Mouse (Mus musculus): ENCODE measurements around the gene Mat2a. TPM values are rescaled to one million over a fixed set of nuclear protein-coding genes. Genes with fewer than 3 reads are reported as not detected.
"Not testable (repeated sequence)": the region's sequence is repeated elsewhere in the genome, so short reads cannot be mapped to it uniquely, and the experiment has no call there.

Gene Mat2a
- polyA plus RNA-seq, 1 experiment from 2014 or later: 265 TPM

GRCm38 (mm10) chr6:72479645-72480421 is 40.5 kb upstream of the Mat2a start:
- Histone ChIP-seq H3K27me3 (ENCODE audit: control insufficient read depth, insufficient read depth, low read length) (no peaks in the 10 kb centered on the region), H3K4me1 (ENCODE audit: control insufficient read depth in 2 of 2, insufficient read depth in 2 of 2, low read length in 2 of 2) (no peaks in the 10 kb centered on the region), H3K4me3 (ENCODE audit: control insufficient read depth in 1 of 2, insufficient read depth in 1 of 2, low read depth in 1 of 2, low read length in 2 of 2) (no peak overlapping the region), H3K4me2 (ENCODE audit: low read length) (no peak overlapping the region), H3K9me3 (ENCODE audit: control insufficient read depth, low read length) (0 out of 2 replicates have a peak, but pooled peaks cover 5% of the 10 kb centered on the region), H3K9ac (ENCODE audit: low read length) (no peak overlapping the region), H3K36me3 (ENCODE audit: control insufficient read depth, insufficient read depth, low read length) (no peaks in the 10 kb centered on the region), H3K27ac (replicated peaks in 1 of 2; ENCODE audit: control insufficient read depth in 1 of 2, insufficient read depth in 1 of 2, low read depth in 2 of 2, low read length in 2 of 2) (no peak overlapping the region)
- 72% methylated on average over 12 of the region's 12 CpGs for whole genome bisulfite sequencing
- no peak for ATAC-seq (ENCODE audit: insufficient number of reproducible peaks, insufficient read depth, low FRiP score, low read depth)

- not testable (repeated sequence) for H3K9ac ChIP-seq (ENCODE audit: low read length); H3K4me3 ChIP-seq (ENCODE audit: control insufficient read depth in 1 of 2, insufficient read depth in 1 of 2, low read depth in 1 of 2, low read length in 2 of 2); H3K9me3 ChIP-seq (ENCODE audit: control insufficient read depth, low read length); H3K27me3 ChIP-seq (ENCODE audit: control insufficient read depth, insufficient read depth, low read length); ATAC-seq (ENCODE audit: insufficient number of reproducible peaks, insufficient read depth, low FRiP score, low read depth); H3K27ac ChIP-seq (replicated peaks in 1 of 2; ENCODE audit: control insufficient read depth in 1 of 2, insufficient read depth in 1 of 2, low read depth in 2 of 2, low read length in 2 of 2); H3K4me2 ChIP-seq (ENCODE audit: low read length); H3K4me1 ChIP-seq (ENCODE audit: control insufficient read depth in 2 of 2, insufficient read depth in 2 of 2, low read length in 2 of 2); H3K36me3 ChIP-seq (ENCODE audit: control insufficient read depth, insufficient read depth, low read length)
- 85% methylated on average over 1 of the region's 3 CpGs for WGBS
Observed at GRCm38 (mm10) chr6:72478691-72479090, 39.3 kb upstream of the Mat2a start.

GRCm38 (mm10) chr6:72477621-72478020 is 38.3 kb upstream of the Mat2a start:
- Histone ChIP-seq H3K36me3 (ENCODE audit: control insufficient read depth, insufficient read depth, low read length) (no peaks in the 10 kb centered on the region), H3K4me3 (ENCODE audit: control insufficient read depth in 1 of 2, insufficient read depth in 1 of 2, low read depth in 1 of 2, low read length in 2 of 2) (no peak overlapping the region), H3K4me2 (ENCODE audit: low read length) (no peak overlapping the region), H3K9me3 (ENCODE audit: control insufficient read depth, low read length) (0 out of 2 replicates have a peak, but pooled peaks cover 5% of the 10 kb centered on the region), H3K4me1 (ENCODE audit: control insufficient read depth in 2 of 2, insufficient read depth in 2 of 2, low read length in 2 of 2) (no peaks in the 10 kb centered on the region), H3K27me3 (ENCODE audit: control insufficient read depth, insufficient read depth, low read length) (no peaks in the 10 kb centered on the region), H3K27ac (replicated peaks in 1 of 2; ENCODE audit: control insufficient read depth in 1 of 2, insufficient read depth in 1 of 2, low read depth in 2 of 2, low read length in 2 of 2) (no peak overlapping the region), H3K9ac (ENCODE audit: low read length) (no peak overlapping the region)
- WGBS: 85% methylated on average over 3 of the region's 3 CpGs
- no peak for ATAC-seq (ENCODE audit: insufficient number of reproducible peaks, insufficient read depth, low FRiP score, low read depth)

GRCm38 (mm10) chr6:72476836-72477235 is 37.5 kb upstream of the Mat2a start:
- WGBS: 92% methylated on average over 5 of the region's 5 CpGs
- H3K9ac ChIP-seq (ENCODE audit: low read length): no peak overlapping the region
- H3K4me1 ChIP-seq (ENCODE audit: control insufficient read depth in 2 of 2, insufficient read depth in 2 of 2, low read length in 2 of 2): no peaks in the 10 kb centered on the region
- no peak overlapping the region for H3K27ac ChIP-seq (replicated peaks in 1 of 2; ENCODE audit: control insufficient read depth in 1 of 2, insufficient read depth in 1 of 2, low read depth in 2 of 2, low read length in 2 of 2)
- no peaks in the 10 kb centered on the region for H3K36me3 ChIP-seq (ENCODE audit: control insufficient read depth, insufficient read depth, low read length)
- no peak for ATAC-seq (ENCODE audit: insufficient number of reproducible peaks, insufficient read depth, low FRiP score, low read depth)
- no peak overlapping the region for H3K4me2 ChIP-seq (ENCODE audit: low read length)
- no peaks in the 10 kb centered on the region for H3K27me3 ChIP-seq (ENCODE audit: control insufficient read depth, insufficient read depth, low read length)
- 0 out of 2 replicates have a peak, but pooled peaks cover 5% of the 10 kb centered on the region for H3K9me3 ChIP-seq (ENCODE audit: control insufficient read depth, low read length)
- H3K4me3 ChIP-seq (ENCODE audit: control insufficient read depth in 1 of 2, insufficient read depth in 1 of 2, low read depth in 1 of 2, low read length in 2 of 2): no peak overlapping the region

GRCm38 (mm10) chr6:72475221-72475985 is 36.0 kb upstream of the Mat2a start:
- Histone ChIP-seq H3K27ac (replicated peaks in 1 of 2; ENCODE audit: control insufficient read depth in 1 of 2, insufficient read depth in 1 of 2, low read depth in 2 of 2, low read length in 2 of 2) (no peak overlapping the region), H3K4me3 (ENCODE audit: control insufficient read depth in 1 of 2, insufficient read depth in 1 of 2, low read depth in 1 of 2, low read length in 2 of 2) (no peak overlapping the region), H3K9me3 (ENCODE audit: control insufficient read depth, low read length) (0 out of 2 replicates have a peak, but pooled peaks cover 5% of the 10 kb centered on the region), H3K36me3 (ENCODE audit: control insufficient read depth, insufficient read depth, low read length) (no peaks in the 10 kb centered on the region), H3K9ac (ENCODE audit: low read length) (no peak overlapping the region), H3K4me1 (ENCODE audit: control insufficient read depth in 2 of 2, insufficient read depth in 2 of 2, low read length in 2 of 2) (no peaks in the 10 kb centered on the region), H3K27me3 (ENCODE audit: control insufficient read depth, insufficient read depth, low read length) (no peaks in the 10 kb centered on the region), H3K4me2 (ENCODE audit: low read length) (no peak overlapping the region)
- no peak for ATAC-seq (ENCODE audit: insufficient number of reproducible peaks, insufficient read depth, low FRiP score, low read depth)
- 84% methylated on average over 4 of the region's 4 CpGs for WGBS

GRCm38 (mm10) chr6:72473264-72474041 is 34.1 kb upstream of the Mat2a start:
- no peak overlapping the region for H3K27ac ChIP-seq (replicated peaks in 1 of 2; ENCODE audit: control insufficient read depth in 1 of 2, insufficient read depth in 1 of 2, low read depth in 2 of 2, low read length in 2 of 2)
- H3K9ac ChIP-seq (ENCODE audit: low read length): no peak overlapping the region
- no peaks in the 10 kb centered on the region for H3K36me3 ChIP-seq (ENCODE audit: control insufficient read depth, insufficient read depth, low read length)
- H3K4me2 ChIP-seq (ENCODE audit: low read length): no peak overlapping the region
- H3K27me3 ChIP-seq (ENCODE audit: control insufficient read depth, insufficient read depth, low read length): no peaks in the 10 kb centered on the region
- H3K9me3 ChIP-seq (ENCODE audit: control insufficient read depth, low read length): no peaks in the 10 kb centered on the region
- no peak for ATAC-seq (ENCODE audit: insufficient number of reproducible peaks, insufficient read depth, low FRiP score, low read depth)
- no peak overlapping the region for H3K4me3 ChIP-seq (ENCODE audit: control insufficient read depth in 1 of 2, insufficient read depth in 1 of 2, low read depth in 1 of 2, low read length in 2 of 2)
- 60% methylated on average over 14 of the region's 14 CpGs for WGBS
- H3K4me1 ChIP-seq (ENCODE audit: control insufficient read depth in 2 of 2, insufficient read depth in 2 of 2, low read length in 2 of 2): no peaks in the 10 kb centered on the region

GRCm38 (mm10) chr6:72466171-72466570 is 26.8 kb upstream of the Mat2a start:
- H3K9ac ChIP-seq (ENCODE audit: low read length): no peak overlapping the region
- no peak overlapping the region for H3K4me3 ChIP-seq (ENCODE audit: control insufficient read depth in 1 of 2, insufficient read depth in 1 of 2, low read depth in 1 of 2, low read length in 2 of 2)
- no peaks in the 10 kb centered on the region for H3K27me3 ChIP-seq (ENCODE audit: control insufficient read depth, insufficient read depth, low read length)
- no peaks in the 10 kb centered on the region for H3K9me3 ChIP-seq (ENCODE audit: control insufficient read depth, low read length)
- no peak overlapping the region for H3K27ac ChIP-seq (replicated peaks in 1 of 2; ENCODE audit: control insufficient read depth in 1 of 2, insufficient read depth in 1 of 2, low read depth in 2 of 2, low read length in 2 of 2)
- WGBS: 80% methylated on average over 4 of the region's 4 CpGs
- no peak overlapping the region for H3K4me2 ChIP-seq (ENCODE audit: low read length)
- H3K36me3 ChIP-seq (ENCODE audit: control insufficient read depth, insufficient read depth, low read length): no peaks in the 10 kb centered on the region
- no peak for ATAC-seq (ENCODE audit: insufficient number of reproducible peaks, insufficient read depth, low FRiP score, low read depth)
- H3K4me1 ChIP-seq (ENCODE audit: control insufficient read depth in 2 of 2, insufficient read depth in 2 of 2, low read length in 2 of 2): peaks cover 0 to 2% of the 10 kb centered on the region in 2 experiments; a peak in 1 of 4 replicates

Data from heart, embryonic 14.5 days (tissue).